Mouse (Mus musculus) brown adipose tissue, adult 24 weeks (tissue): ENCODE data around the gene Paox. TPM values are rescaled to one million over a fixed set of nuclear protein-coding genes. Genes with fewer than 3 reads are reported as not detected.
"Not testable (repeated sequence)": the region's sequence is repeated elsewhere in the genome, so short reads cannot be mapped to it uniquely, and the experiment has no call there.

Source experiments
- H3K27ac ChIP-seq: fragments of 200-500 bp; replicated peaks from 2 replicates; pipeline ENCODE4 v1.5.1; 2012; ENCODE audit warnings: low read depth, mild to moderate bottlenecking, low read length
- H3K4me1 ChIP-seq: fragments of 200-500 bp; 2 replicates; pipeline ENCODE4 v1.6.1; 2012; ENCODE audit warnings: low read length, mixed read lengths; ENCODE audit not compliant: control insufficient read depth, insufficient read depth, insufficient read length
- H3K4me3 ChIP-seq: fragments of 200-500 bp; 2 replicates; pipeline ENCODE4 v1.5.1; 2012; ENCODE audit warnings: low read depth, mild to moderate bottlenecking, low read length, moderate library complexity; ENCODE audit not compliant: insufficient read depth
- polyA plus RNA-seq: library from polyadenylated mRNA; stranded (reverse); fragments of >200 nt; gene quantifications from 2 replicates; pipeline ENCODE4 v1.2.4, GENCODE M21; 2012; ENCODE audit not compliant: missing spikeins, insufficient read depth, insufficient read length

Paox gene
- polyA plus RNA-seq, 1 experiment: 45.3 TPM

- Histone ChIP-seq H3K27ac (no peak overlapping the region), H3K4me3 (peak overlapping the region; percentile 61), H3K4me1 (peaks cover 7% of the 10 kb centered on the region; the same call in 1 of the 2 replicates)
Measured at GRCm38 (mm10) chr7:140101498-140101897, 14.1 kb upstream of the Paox start.

- peak within 1 kb of the TSS; percentile 61 for H3K4me3 ChIP-seq
- peak within 1 kb of the TSS; percentile 96 for H3K27ac ChIP-seq
- H3K4me1 ChIP-seq: peaks cover 7% of the 10 kb centered on the region; the same call in 1 of the 2 replicates
Measured at GRCm38 (mm10) chr7:140101993-140102860, 13.4 kb upstream of the Paox start, which contains the start of gene Fuom. Gene Fuom (minus strand): TSS chr7:140102441.

DNA sequence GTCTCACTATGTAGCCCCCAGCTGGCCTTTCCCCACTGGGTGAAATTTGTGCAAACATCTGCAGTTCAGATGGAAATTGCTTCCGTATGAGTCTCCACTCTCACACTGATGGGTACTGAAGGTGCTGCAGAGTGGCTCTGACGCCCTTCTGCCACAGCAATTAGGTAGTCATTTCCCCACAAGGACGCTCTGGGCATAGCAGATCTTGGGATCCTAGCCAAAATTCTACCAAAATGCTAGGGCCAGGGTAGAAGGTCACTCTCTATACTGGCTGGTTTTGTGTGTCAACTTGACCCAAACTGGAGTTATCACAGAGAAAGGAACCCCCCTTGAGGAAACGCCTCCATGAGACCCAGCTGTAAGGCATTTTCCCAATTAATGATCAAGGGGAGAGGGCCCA, 11.6 kb upstream of the Paox start:
- Histone ChIP-seq H3K4me1 (peaks cover 7% of the 10 kb centered on the region; the same call in 1 of the 2 replicates), H3K27ac (no peak overlapping the region), H3K4me3 (no peak overlapping the region)

- peaks cover 4% of the 10 kb centered on the region for H3K4me1 ChIP-seq
- H3K27ac ChIP-seq: no peak overlapping the region
Measured at GRCm38 (mm10) chr7:140111943-140112342, 3.7 kb upstream of the Paox start.

DNA sequence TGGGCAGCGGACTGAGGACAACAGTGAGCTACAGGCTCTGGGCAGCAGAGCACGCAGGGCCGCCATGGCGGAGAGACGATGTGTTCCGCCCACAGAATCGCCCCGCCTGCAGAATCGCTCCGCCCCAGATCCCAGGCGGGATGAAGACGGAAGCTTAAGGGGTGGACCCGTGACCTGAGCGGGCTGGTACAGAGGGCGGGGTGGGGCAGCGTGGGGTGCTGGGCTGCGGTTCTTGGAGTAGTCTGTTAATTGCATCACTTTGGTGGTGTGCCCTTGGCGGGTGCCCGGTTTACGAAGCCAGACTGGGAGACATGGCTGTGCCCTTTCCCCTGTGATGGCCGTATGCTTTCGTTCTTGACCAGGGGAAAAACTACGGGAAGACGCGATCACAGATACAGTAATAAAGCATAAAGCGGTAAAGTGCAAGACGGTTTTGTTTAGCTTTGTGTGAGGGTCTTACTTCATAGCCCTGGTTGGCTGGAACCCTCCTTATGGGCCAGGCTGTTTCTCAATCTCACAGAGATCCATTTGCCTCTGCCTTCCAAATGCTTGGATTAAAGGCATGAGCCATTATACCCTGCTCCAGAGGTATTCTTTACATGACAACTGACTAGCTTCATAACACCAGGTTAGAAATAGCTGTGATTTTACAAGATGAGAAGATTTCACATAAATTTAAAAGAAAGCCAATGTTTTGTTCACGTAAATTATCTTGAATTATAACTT, 893 bp downstream of the Paox start, which contains the start of gene Echs1:
TSS of gene Echs1 (minus strand) at position 148 of the 726 bp plus-strand sequence.
- Histone ChIP-seq H3K4me3 (peak within 1 kb of the TSS; percentile 87), H3K27ac (peak within 1 kb of the TSS; percentile 99), H3K4me1 (peaks cover 7% of the 10 kb centered on the region)

More at GRCm38 (mm10) chr7:140111943-140112342, 3.7 kb upstream of the Paox start:
- no peak overlapping the region for H3K4me3 ChIP-seq

DNA sequence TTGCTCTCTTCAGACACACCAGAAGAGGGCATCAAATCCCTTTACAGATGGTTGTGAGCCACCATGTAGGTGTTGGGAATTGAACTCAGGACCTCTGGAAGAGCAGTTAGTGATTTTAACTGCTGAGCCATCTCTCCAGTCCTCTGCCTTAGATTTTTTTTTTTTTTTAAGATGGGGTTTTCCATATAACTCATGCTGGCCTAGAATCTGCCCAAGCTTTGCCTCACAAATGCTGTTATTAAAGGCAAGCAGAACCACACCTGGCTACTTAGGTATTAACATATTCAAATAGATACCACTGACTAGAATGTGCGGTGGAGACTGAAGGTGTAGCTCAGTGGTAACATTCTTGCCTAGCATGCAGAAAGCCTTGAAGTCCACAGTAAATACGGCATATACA, 4.9 kb downstream of the Paox start:
- Histone ChIP-seq H3K4me1 (peaks cover 3% of the 10 kb centered on the region; the same call in 1 of the 2 replicates), H3K27ac (no peak overlapping the region)

DNA sequence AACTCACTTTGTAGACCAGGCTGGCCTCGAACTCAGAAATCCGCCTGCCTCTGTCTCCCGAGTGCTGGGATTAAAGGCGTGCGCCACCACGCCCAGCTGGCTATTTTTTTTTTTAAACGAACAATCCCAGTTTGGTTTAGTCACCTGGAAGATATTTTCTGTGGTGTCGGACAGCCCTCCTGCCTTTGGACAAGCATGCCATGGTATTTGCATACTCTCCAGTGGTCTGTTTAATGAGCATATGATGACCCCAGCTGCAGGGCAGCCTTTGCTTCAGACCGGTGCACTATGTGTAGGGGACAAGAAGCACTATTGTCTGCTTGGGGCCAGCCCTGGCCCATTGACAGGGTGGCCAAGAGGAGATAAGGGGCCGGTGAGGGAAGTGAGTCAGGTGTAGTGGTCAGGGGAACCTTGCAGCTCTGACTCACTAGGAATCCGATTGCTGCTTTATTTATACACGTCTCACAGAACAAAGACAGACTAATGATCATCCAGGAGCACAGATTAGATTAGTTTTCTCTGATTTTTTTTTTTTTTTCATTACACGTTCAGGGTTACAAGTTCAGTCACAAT, 5.8 kb downstream of the Paox start:
- Histone ChIP-seq H3K4me1 (peaks cover 3% of the 10 kb centered on the region; the same call in 1 of the 2 replicates), H3K27ac (no peak overlapping the region), H3K4me3 (no peak overlapping the region)

More for the DNA sequence above, 4.9 kb downstream of the Paox start:
- H3K4me3 ChIP-seq: no peak overlapping the region

GRCm38 (mm10) chr7:140122765-140123164, 7.2 kb downstream of the Paox start:
- H3K27ac ChIP-seq: no peak overlapping the region
- no peak overlapping the region for H3K4me3 ChIP-seq
- H3K4me1 ChIP-seq: no peaks in the 10 kb centered on the region

- H3K4me1 ChIP-seq: no peaks in the 10 kb centered on the region
- H3K4me3 ChIP-seq: no peak overlapping the region
- no peak overlapping the region for H3K27ac ChIP-seq
Measured at GRCm38 (mm10) chr7:140124382-140124781, 8.8 kb downstream of the Paox start.

- H3K4me1 ChIP-seq: no peaks in the 10 kb centered on the region
- H3K4me3 ChIP-seq: peak overlapping the region; percentile 68
- H3K27ac ChIP-seq: 0 out of 2 replicates have a peak overlapping the region, but pooled peaks have one; percentile 10
Measured at GRCm38 (mm10) chr7:140125278-140126021, 9.9 kb downstream of the Paox start.

DNA sequence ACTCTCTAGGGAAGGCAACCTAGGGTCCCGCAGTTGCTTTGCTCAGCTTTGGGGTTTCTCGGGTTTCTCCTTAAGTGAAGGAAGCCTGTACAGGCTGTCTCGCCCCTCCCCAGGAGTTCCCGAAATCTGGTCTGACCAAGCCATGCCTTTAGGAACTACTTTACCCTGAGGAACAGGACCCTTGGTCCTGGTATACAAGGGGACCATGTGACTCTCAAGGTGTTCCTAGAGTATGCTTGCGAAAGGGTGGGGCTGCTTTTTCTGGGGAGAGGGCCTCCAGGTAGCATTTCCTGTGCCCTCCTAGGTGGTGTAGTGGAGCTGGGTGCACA, 10.4 kb downstream of the Paox start:
- H3K4me3 ChIP-seq: peak overlapping the region; percentile 68
- 0 out of 2 replicates have a peak overlapping the region, but pooled peaks have one; percentile 10 for H3K27ac ChIP-seq
- no peaks in the 10 kb centered on the region for H3K4me1 ChIP-seq

- no peak overlapping the region for H3K27ac ChIP-seq
- H3K4me1 ChIP-seq: no peaks in the 10 kb centered on the region
- H3K4me3 ChIP-seq: no peak overlapping the region
Measured at GRCm38 (mm10) chr7:140126934-140127333, 11.3 kb downstream of the Paox start.

- no peak overlapping the region for H3K4me3 ChIP-seq
- H3K4me1 ChIP-seq: no peaks in the 10 kb centered on the region
- 0 out of 2 replicates have a peak overlapping the region, but pooled peaks have one; percentile 46 for H3K27ac ChIP-seq
Measured at GRCm38 (mm10) chr7:140127911-140128310, 12.3 kb downstream of the Paox start.

- not testable (repeated sequence) for H3K4me1 ChIP-seq, H3K4me3 ChIP-seq, H3K27ac ChIP-seq
Measured at GRCm38 (mm10) chr7:140132184-140132583, 16.6 kb downstream of the Paox start.
